Mouse (Mus musculus): ENCODE measurements around the gene 1700057G04Rik. TPM values are rescaled to one million over a fixed set of nuclear protein-coding genes. Genes with fewer than 3 reads are reported as not detected.

Gene 1700057G04Rik
- polyA plus RNA-seq, 1 experiment from 2014 or later = not detected

GRCm38 (mm10) chr9:92368920-92369319 lies 59.7 kb downstream of the 1700057G04Rik start:
- H3K27ac ChIP-seq (ENCODE audit: low read length) = no peak overlapping the region
- no peaks in the 10 kb centered on the region for H3K4me1 ChIP-seq (ENCODE audit: control insufficient read depth, insufficient read depth, low read length)
- no peak overlapping the region for H3K4me2 ChIP-seq (ENCODE audit: low read depth, low read length)
- no peaks in the 10 kb centered on the region for H3K36me3 ChIP-seq (ENCODE audit: control insufficient read depth, insufficient read depth)
- no peak for ATAC-seq (replicated peaks; ENCODE audit: extremely low read depth, insufficient read depth, low FRiP score)
- no peak overlapping the region for H3K9ac ChIP-seq (ENCODE audit: low read length)
- no peaks in the 10 kb centered on the region for H3K9me3 ChIP-seq (replicated peaks; ENCODE audit: control insufficient read depth, low read length)
- H3K27me3 ChIP-seq (ENCODE audit: control insufficient read depth, insufficient read depth, low read length) = no peaks in the 10 kb centered on the region
- no peak overlapping the region for H3K4me3 ChIP-seq (ENCODE audit: low read length)

- Histone ChIP-seq H3K4me1 (ENCODE audit: control insufficient read depth, insufficient read depth, low read length) (peaks cover 8% of the 10 kb centered on the region), H3K36me3 (ENCODE audit: control insufficient read depth, insufficient read depth) (no peaks in the 10 kb centered on the region), H3K9ac (ENCODE audit: low read length) (no peak overlapping the region), H3K4me3 (ENCODE audit: low read length) (no peak overlapping the region), H3K27ac (ENCODE audit: low read length) (no peak overlapping the region), H3K27me3 (ENCODE audit: control insufficient read depth, insufficient read depth, low read length) (no peaks in the 10 kb centered on the region), H3K9me3 (replicated peaks; ENCODE audit: control insufficient read depth, low read length) (no peaks in the 10 kb centered on the region), H3K4me2 (ENCODE audit: low read depth, low read length) (no peak overlapping the region)
- 50% methylated on average over 4 of the region's 4 CpGs for WGBS
- ATAC-seq (replicated peaks; ENCODE audit: extremely low read depth, insufficient read depth, low FRiP score) = no peak
These were observed 64.7 kb downstream of the 1700057G04Rik start for GRCm38 (mm10) chr9:92373896-92374295.

- peak; percentile 72 for ATAC-seq (replicated peaks; ENCODE audit: extremely low read depth, insufficient read depth, low FRiP score)
- no peak overlapping the region for H3K9ac ChIP-seq (ENCODE audit: low read length)
- H3K4me2 ChIP-seq (ENCODE audit: low read depth, low read length) = no peak overlapping the region
- no peaks in the 10 kb centered on the region for H3K27me3 ChIP-seq (ENCODE audit: control insufficient read depth, insufficient read depth, low read length)
- H3K9me3 ChIP-seq (replicated peaks; ENCODE audit: control insufficient read depth, low read length) = no peaks in the 10 kb centered on the region
- H3K4me1 ChIP-seq (ENCODE audit: control insufficient read depth, insufficient read depth, low read length) = peaks cover 8% of the 10 kb centered on the region
- 29% methylated on average over 7 of the region's 7 CpGs for WGBS
- H3K27ac ChIP-seq (ENCODE audit: low read length) = no peak overlapping the region
- no peaks in the 10 kb centered on the region for H3K36me3 ChIP-seq (ENCODE audit: control insufficient read depth, insufficient read depth)
- no peak overlapping the region for H3K4me3 ChIP-seq (ENCODE audit: low read length)
These were observed 65.6 kb downstream of the 1700057G04Rik start for GRCm38 (mm10) chr9:92374705-92375199.

- 53% methylated on average over 8 of the region's 8 CpGs for WGBS
- Histone ChIP-seq H3K4me1 (ENCODE audit: control insufficient read depth, insufficient read depth, low read length) (peaks cover 8% of the 10 kb centered on the region), H3K36me3 (ENCODE audit: control insufficient read depth, insufficient read depth) (no peaks in the 10 kb centered on the region), H3K4me2 (ENCODE audit: low read depth, low read length) (no peak overlapping the region), H3K9me3 (replicated peaks; ENCODE audit: control insufficient read depth, low read length) (no peaks in the 10 kb centered on the region), H3K27ac (ENCODE audit: low read length) (no peak overlapping the region), H3K27me3 (ENCODE audit: control insufficient read depth, insufficient read depth, low read length) (no peaks in the 10 kb centered on the region), H3K4me3 (ENCODE audit: low read length) (no peak overlapping the region), H3K9ac (ENCODE audit: low read length) (no peak overlapping the region)
- no peak for ATAC-seq (replicated peaks; ENCODE audit: extremely low read depth, insufficient read depth, low FRiP score)
These were observed 66.2 kb downstream of the 1700057G04Rik start for GRCm38 (mm10) chr9:92375378-92375777.

GRCm38 (mm10) chr9:92377967-92378366 lies 68.8 kb downstream of the 1700057G04Rik start:
- 73% methylated on average over 1 of the region's 1 CpGs for WGBS
- ATAC-seq (replicated peaks; ENCODE audit: extremely low read depth, insufficient read depth, low FRiP score) = no peak; the same call in 1 of the 2 replicates

GRCm38 (mm10) chr9:92379240-92379639 lies 70.1 kb downstream of the 1700057G04Rik start:
- H3K4me2 ChIP-seq (ENCODE audit: low read depth, low read length) = no peak overlapping the region
- H3K4me3 ChIP-seq (ENCODE audit: low read length) = no peak overlapping the region
- H3K9me3 ChIP-seq (replicated peaks; ENCODE audit: control insufficient read depth, low read length) = no peaks in the 10 kb centered on the region
- H3K9ac ChIP-seq (ENCODE audit: low read length) = no peak overlapping the region
- no peaks in the 10 kb centered on the region for H3K36me3 ChIP-seq (ENCODE audit: control insufficient read depth, insufficient read depth)
- H3K27me3 ChIP-seq (ENCODE audit: control insufficient read depth, insufficient read depth, low read length) = no peaks in the 10 kb centered on the region
- H3K27ac ChIP-seq (ENCODE audit: low read length) = no peak overlapping the region
- peaks cover 8% of the 10 kb centered on the region for H3K4me1 ChIP-seq (ENCODE audit: control insufficient read depth, insufficient read depth, low read length)
- WGBS = 65% methylated on average over 5 of the region's 5 CpGs
- no peak for ATAC-seq (replicated peaks; ENCODE audit: extremely low read depth, insufficient read depth, low FRiP score)

More at GRCm38 (mm10) chr9:92377967-92378366, 68.8 kb downstream of the 1700057G04Rik start:
- Histone ChIP-seq H3K27me3 (ENCODE audit: control insufficient read depth, insufficient read depth, low read length) (no peaks in the 10 kb centered on the region), H3K4me2 (ENCODE audit: low read depth, low read length) (no peak overlapping the region), H3K9me3 (replicated peaks; ENCODE audit: control insufficient read depth, low read length) (no peaks in the 10 kb centered on the region), H3K4me1 (ENCODE audit: control insufficient read depth, insufficient read depth, low read length) (peaks cover 8% of the 10 kb centered on the region), H3K4me3 (ENCODE audit: low read length) (no peak overlapping the region), H3K9ac (ENCODE audit: low read length) (no peak overlapping the region), H3K27ac (ENCODE audit: low read length) (no peak overlapping the region), H3K36me3 (ENCODE audit: control insufficient read depth, insufficient read depth) (no peaks in the 10 kb centered on the region)

GRCm38 (mm10) chr9:92383415-92383814 lies 74.2 kb downstream of the 1700057G04Rik start:
- H3K4me1 ChIP-seq (ENCODE audit: control insufficient read depth, insufficient read depth, low read length) = no peaks in the 10 kb centered on the region; the same call in 1 of the 2 replicates
- no peak for ATAC-seq (replicated peaks; ENCODE audit: extremely low read depth, insufficient read depth, low FRiP score)
- no peaks in the 10 kb centered on the region for H3K9me3 ChIP-seq (replicated peaks; ENCODE audit: control insufficient read depth, low read length)
- no peak overlapping the region for H3K4me2 ChIP-seq (ENCODE audit: low read depth, low read length)
- no peaks in the 10 kb centered on the region for H3K36me3 ChIP-seq (ENCODE audit: control insufficient read depth, insufficient read depth)
- WGBS = 73% methylated on average over 3 of the region's 3 CpGs
- H3K4me3 ChIP-seq (ENCODE audit: low read length) = no peak overlapping the region
- H3K27ac ChIP-seq (ENCODE audit: low read length) = no peak overlapping the region
- H3K27me3 ChIP-seq (ENCODE audit: control insufficient read depth, insufficient read depth, low read length) = no peaks in the 10 kb centered on the region
- no peak overlapping the region for H3K9ac ChIP-seq (ENCODE audit: low read length)

- Histone ChIP-seq H3K9me3 (replicated peaks; ENCODE audit: control insufficient read depth, low read length) (no peaks in the 10 kb centered on the region), H3K4me3 (ENCODE audit: low read length) (no peak overlapping the region), H3K9ac (ENCODE audit: low read length) (no peak overlapping the region), H3K36me3 (ENCODE audit: control insufficient read depth, insufficient read depth) (no peaks in the 10 kb centered on the region), H3K27me3 (ENCODE audit: control insufficient read depth, insufficient read depth, low read length) (no peaks in the 10 kb centered on the region), H3K4me1 (ENCODE audit: control insufficient read depth, insufficient read depth, low read length) (no peaks in the 10 kb centered on the region), H3K27ac (ENCODE audit: low read length) (no peak overlapping the region), H3K4me2 (ENCODE audit: low read depth, low read length) (no peak overlapping the region)
- ATAC-seq (replicated peaks; ENCODE audit: extremely low read depth, insufficient read depth, low FRiP score) = no peak
- WGBS = 52% methylated on average over 3 of the region's 3 CpGs
These were observed 75.2 kb downstream of the 1700057G04Rik start for GRCm38 (mm10) chr9:92384401-92384800.

GRCm38 (mm10) chr9:92385831-92386230 lies 76.7 kb downstream of the 1700057G04Rik start:
- Histone ChIP-seq H3K4me1 (ENCODE audit: control insufficient read depth, insufficient read depth, low read length) (no peaks in the 10 kb centered on the region), H3K27ac (ENCODE audit: low read length) (no peak overlapping the region), H3K4me2 (ENCODE audit: low read depth, low read length) (no peak overlapping the region), H3K4me3 (ENCODE audit: low read length) (no peak overlapping the region), H3K9me3 (replicated peaks; ENCODE audit: control insufficient read depth, low read length) (no peaks in the 10 kb centered on the region), H3K36me3 (ENCODE audit: control insufficient read depth, insufficient read depth) (no peaks in the 10 kb centered on the region), H3K9ac (ENCODE audit: low read length) (no peak overlapping the region), H3K27me3 (ENCODE audit: control insufficient read depth, insufficient read depth, low read length) (no peaks in the 10 kb centered on the region)
- WGBS = 78% methylated on average over 1 of the region's 1 CpGs
- no peak for ATAC-seq (replicated peaks; ENCODE audit: extremely low read depth, insufficient read depth, low FRiP score)

Measured in heart, embryonic 16.5 days (tissue).